In the genomic region with DNA sequence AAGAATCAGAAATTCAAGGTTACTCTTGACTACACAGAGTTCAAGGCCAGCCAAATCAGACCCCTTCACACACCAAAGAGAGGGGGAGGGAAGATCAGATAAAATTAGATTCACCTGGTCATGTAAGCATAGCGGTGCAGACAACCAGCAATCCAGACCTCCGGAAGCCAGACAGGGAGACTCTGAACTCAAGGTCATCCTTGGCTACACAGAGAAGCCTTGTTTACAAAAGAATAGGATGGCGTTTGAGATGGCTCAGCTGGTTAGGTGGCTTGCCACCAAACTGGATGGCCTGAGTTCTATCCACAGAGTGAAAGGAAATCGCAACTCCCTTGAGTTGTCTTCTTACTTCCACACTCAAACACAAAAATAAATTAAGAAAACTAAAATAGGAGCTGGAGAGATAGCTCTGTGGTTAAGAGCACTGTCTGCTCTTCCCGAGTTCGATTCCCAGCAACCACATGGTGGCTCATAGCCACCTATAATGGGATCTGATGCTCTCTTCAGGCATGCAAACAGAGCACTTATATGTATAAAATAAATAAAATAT, we compare ENCODE assay signal across 13 mouse cellular contexts. TPM values are rescaled to one million over a fixed set of nuclear protein-coding genes. Genes with fewer than 3 reads are reported as not detected.
A peak's percentile ranks its signal among the peaks of the same experiment; 100 is the strongest.
DNase-seq lines count a peak whose midpoint lies in the region; ATAC-seq and TF ChIP-seq lines count a peak whose summit lies in the region.
"Had no signal": no experiment of that assay in that cellular context is flagged by ENCODE, and none has a peak within 500 bp of the region (broad histone marks: within the 10 kb centered on the region; RNA-seq: fewer than 3 reads in every experiment).

No protein-coding gene starts in this region.

- H3K9me3 ChIP-seq in heart, embryonic 12.5 days (replicated peaks), result no peaks in the 10 kb centered on the region
- no peaks in the 10 kb centered on the region for H3K9me3 ChIP-seq in megakaryocyte, embryonic 14.5 days
- H3K9me3 ChIP-seq in intestine, postnatal 0 days (ENCODE audit: control insufficient read depth), result no peaks in the 10 kb centered on the region
- no peaks in the 10 kb centered on the region for H3K9me3 ChIP-seq in stomach, embryonic 16.5 days (replicated peaks; ENCODE audit: control insufficient read depth, low read length)

- no peak overlapping the region for H3K4me2 ChIP-seq in heart, embryonic 12.5 days
- H3K4me2 ChIP-seq in intestine, postnatal 0 days (replicated peaks; ENCODE audit: low read depth), result peak overlapping the region; percentile 82; the same call in 1 of the 2 replicates
- peak overlapping the region; percentile 78; the same call in 1 of the 2 replicates for H3K4me2 ChIP-seq in stomach, embryonic 16.5 days (ENCODE audit: low read depth, low read length)

- ATAC-seq in heart, embryonic 12.5 days (ENCODE audit: insufficient number of reproducible peaks, low FRiP score), result no peak; the same call in 1 of the 2 replicates
- no peak for ATAC-seq in megakaryocyte, adult 5-6 weeks (ENCODE audit: poor library complexity, severe bottlenecking)
- ATAC-seq in intestine, postnatal 0 days, result no peak
- ATAC-seq in stomach, embryonic 16.5 days (ENCODE audit: insufficient read depth, low FRiP score), result no peak
- no peak for ATAC-seq in CD4-positive, CD25-positive, alpha-beta regulatory T cell, adult 4 months

- H3K27me3 ChIP-seq in heart, embryonic 12.5 days (replicated peaks), result no peaks in the 10 kb centered on the region
- H3K27me3 ChIP-seq in megakaryocyte, embryonic 14.5 days (replicated peaks), result no peaks in the 10 kb centered on the region
- no peaks in the 10 kb centered on the region for H3K27me3 ChIP-seq in intestine, postnatal 0 days (replicated peaks; ENCODE audit: control insufficient read depth, insufficient read depth, low read length)
- no peaks in the 10 kb centered on the region for H3K27me3 ChIP-seq in stomach, embryonic 16.5 days (ENCODE audit: control insufficient read depth, insufficient read depth, low read length)

- H3K4me3 ChIP-seq in heart, embryonic 12.5 days, result no peak overlapping the region
- peak overlapping the region; percentile 35 for H3K4me3 ChIP-seq in megakaryocyte, embryonic 14.5 days (replicated peaks)
- H3K4me3 ChIP-seq in intestine, postnatal 0 days (ENCODE audit: low read depth, low read length), result no peak overlapping the region
- no peak overlapping the region for H3K4me3 ChIP-seq in stomach, embryonic 16.5 days (replicated peaks; ENCODE audit: low read length)

- no peak overlapping the region for H3K27ac ChIP-seq in heart, embryonic 12.5 days (ENCODE audit: poor library complexity, severe bottlenecking)
- no peak overlapping the region for H3K27ac ChIP-seq in intestine, postnatal 0 days (ENCODE audit: low read depth, low read length)
- H3K27ac ChIP-seq in stomach, embryonic 16.5 days (ENCODE audit: low read length), result no peak overlapping the region

- peak; percentile 87 for DNase-seq in heart, adult 11 months
- no peak for DNase-seq in frontal cortex, postnatal 14 days (ENCODE audit: low spot score in 2 of 2)
- DNase-seq: right cerebral cortex, postnatal 14 days had no signal

- TF ChIP-seq CTCF in intestine, postnatal 0 days (IDR thresholded peaks at IDR 0.05; ENCODE audit: low read depth), result no peak

- WGBS in heart, embryonic 12.5 days, result 70% methylated on average over 6 of the region's 6 CpGs
- 52% methylated on average over 6 of the region's 6 CpGs for WGBS in intestine, postnatal 0 days
- WGBS in stomach, embryonic 16.5 days, result 43% methylated on average over 6 of the region's 6 CpGs

- peaks cover 8% of the 10 kb centered on the region; the same call in 1 of the 2 replicates for H3K4me1 ChIP-seq in heart, embryonic 12.5 days (replicated peaks)
- peaks cover 34% of the 10 kb centered on the region for H3K4me1 ChIP-seq in megakaryocyte, embryonic 14.5 days
- no peaks in the 10 kb centered on the region for H3K4me1 ChIP-seq in intestine, postnatal 0 days (replicated peaks; ENCODE audit: control insufficient read depth, insufficient read depth, low read length)
- H3K4me1 ChIP-seq in stomach, embryonic 16.5 days (ENCODE audit: control insufficient read depth, insufficient read depth, low read length), result peaks cover 6% of the 10 kb centered on the region

- H3K9ac ChIP-seq in heart, embryonic 12.5 days, result no peak overlapping the region
- H3K9ac ChIP-seq in intestine, postnatal 0 days (ENCODE audit: low read depth, low read length), result no peak overlapping the region
- no peak overlapping the region; the same call in 1 of the 2 replicates for H3K9ac ChIP-seq in stomach, embryonic 16.5 days (ENCODE audit: low read length)

- H3K36me3 ChIP-seq in heart, embryonic 12.5 days, result peaks cover 21% of the 10 kb centered on the region
- peaks cover 23% of the 10 kb centered on the region for H3K36me3 ChIP-seq in megakaryocyte, embryonic 14.5 days (replicated peaks; ENCODE audit: low read length)
- H3K36me3 ChIP-seq in intestine, postnatal 0 days (ENCODE audit: control insufficient read depth, insufficient read depth), result peaks cover 14% of the 10 kb centered on the region; the same call in 1 of the 2 replicates
- no peaks in the 10 kb centered on the region for H3K36me3 ChIP-seq in stomach, embryonic 16.5 days (ENCODE audit: control insufficient read depth, insufficient read depth, low read length)

RNA-seq across cellular contexts. Expression of gene Mrpl4, which starts 0.8 kb away (rescaled TPM):
- 123 and 126 TPM in 2 replicates for polyA plus RNA-seq in heart, embryonic 12.5 days (2016; fragmentation: Nextera tagmentation; extraction: Ambion mirVana)
- polyA plus RNA-seq in megakaryocyte, embryonic 14.5 days (2012; ENCODE audit: insufficient read depth, low replicate concordance), result 62.4 and 63.4 TPM in 2 replicates
- total RNA-seq in megakaryocyte, adult 5-6 weeks (2015), result 47.3 and 63.6 TPM in 2 replicates
- total RNA-seq in megakaryocyte, adult 5-6 weeks (2017), result 44.5 and 50.3 TPM in 2 replicates
- polyA plus RNA-seq in intestine, postnatal 0 days (2015; fragmentation: Nextera tagmentation; extraction: Ambion mirVana), result 107 and 113 TPM in 2 replicates
- 131 and 141 TPM in 2 replicates for polyA plus RNA-seq in stomach, embryonic 16.5 days (2015; fragmentation: Nextera tagmentation; extraction: Ambion mirVana)
- 100 to 1,000 TPM in 1 of 2 experiments, 10 to 100 TPM in 1; 94.9 to 122 TPM for polyA plus RNA-seq in CD4-positive, CD25-positive, alpha-beta regulatory T cell, adult 4 months (2017; shearing (Covaris generic))

RNA-seq across cellular contexts. Expression of gene Icam1, which starts 14.1 kb away (rescaled TPM):
- polyA plus RNA-seq in heart, embryonic 12.5 days (2016; fragmentation: Nextera tagmentation; extraction: Ambion mirVana), result 8.9 and 9.3 TPM in 2 replicates
- 8.8 and 10.8 TPM in 2 replicates for polyA plus RNA-seq in megakaryocyte, embryonic 14.5 days (2012; ENCODE audit: insufficient read depth, low replicate concordance)
- 9.6 and 15.3 TPM in 2 replicates for total RNA-seq in megakaryocyte, adult 5-6 weeks (2015)
- 19.5 and 20.5 TPM in 2 replicates for total RNA-seq in megakaryocyte, adult 5-6 weeks (2017)
- 10.2 and 11.8 TPM in 2 replicates for polyA plus RNA-seq in intestine, postnatal 0 days (2015; fragmentation: Nextera tagmentation; extraction: Ambion mirVana)
- 15.0 and 16.3 TPM in 2 replicates for polyA plus RNA-seq in stomach, embryonic 16.5 days (2015; fragmentation: Nextera tagmentation; extraction: Ambion mirVana)
- polyA plus RNA-seq in CD4-positive, CD25-positive, alpha-beta regulatory T cell, adult 4 months (2017; shearing (Covaris generic)), result 100 to 1,000 TPM in 1 of 2 experiments, 10 to 100 TPM in 1; 66.8 to 106 TPM

RNA-seq across cellular contexts. Expression of gene S1pr2, which starts 25.1 kb away (rescaled TPM):
- 22.5 and 25.9 TPM in 2 replicates for polyA plus RNA-seq in heart, embryonic 12.5 days (2016; fragmentation: Nextera tagmentation; extraction: Ambion mirVana)
- 4.0 and 8.4 TPM in 2 replicates for polyA plus RNA-seq in megakaryocyte, embryonic 14.5 days (2012; ENCODE audit: insufficient read depth, low replicate concordance)
- 7.5 and 8.9 TPM in 2 replicates for total RNA-seq in megakaryocyte, adult 5-6 weeks (2015)
- total RNA-seq in megakaryocyte, adult 5-6 weeks (2017), result 2.8 and 3.0 TPM in 2 replicates
- 9.5 and 11.4 TPM in 2 replicates for polyA plus RNA-seq in intestine, postnatal 0 days (2015; fragmentation: Nextera tagmentation; extraction: Ambion mirVana)
- 38.2 and 39.9 TPM in 2 replicates for polyA plus RNA-seq in stomach, embryonic 16.5 days (2015; fragmentation: Nextera tagmentation; extraction: Ambion mirVana)
- 1 to 10 TPM; 3.2 to 5.6 TPM for polyA plus RNA-seq in CD4-positive, CD25-positive, alpha-beta regulatory T cell, adult 4 months (2017; shearing (Covaris generic))

RNA-seq across cellular contexts. Expression of gene Icam4, which starts 27.4 kb away (rescaled TPM):
- 5.6 and 8.1 TPM in 2 replicates for polyA plus RNA-seq in heart, embryonic 12.5 days (2016; fragmentation: Nextera tagmentation; extraction: Ambion mirVana)
- 5.3 and 7.9 TPM in 2 replicates for polyA plus RNA-seq in megakaryocyte, embryonic 14.5 days (2012; ENCODE audit: insufficient read depth, low replicate concordance)
- total RNA-seq in megakaryocyte, adult 5-6 weeks (2015), result 0.91 and 1.1 TPM in 2 replicates
- total RNA-seq in megakaryocyte, adult 5-6 weeks (2017), result 0.44 and 2.4 TPM in 2 replicates
- polyA plus RNA-seq in intestine, postnatal 0 days (2015; fragmentation: Nextera tagmentation; extraction: Ambion mirVana), result 0.12 and 0.20 TPM in 2 replicates
- 5.9 and 8.6 TPM in 2 replicates for polyA plus RNA-seq in stomach, embryonic 16.5 days (2015; fragmentation: Nextera tagmentation; extraction: Ambion mirVana)
- 1 to 10 TPM; 2.7 to 3.5 TPM for polyA plus RNA-seq in CD4-positive, CD25-positive, alpha-beta regulatory T cell, adult 4 months (2017; shearing (Covaris generic))

RNA-seq across cellular contexts. Expression of gene Icam5, which starts 30.1 kb away (rescaled TPM):
- not detected in 2 replicates for polyA plus RNA-seq in heart, embryonic 12.5 days (2016; fragmentation: Nextera tagmentation; extraction: Ambion mirVana)
- 3.0 and 9.9 TPM in 2 replicates for polyA plus RNA-seq in megakaryocyte, embryonic 14.5 days (2012; ENCODE audit: insufficient read depth, low replicate concordance)
- not detected in 2 replicates for total RNA-seq in megakaryocyte, adult 5-6 weeks (2015)
- total RNA-seq in megakaryocyte, adult 5-6 weeks (2017), result not detected in 2 replicates
- 0.08 and 0.12 TPM in 2 replicates for polyA plus RNA-seq in intestine, postnatal 0 days (2015; fragmentation: Nextera tagmentation; extraction: Ambion mirVana)
- 0.14 and 0.15 TPM in 2 replicates for polyA plus RNA-seq in stomach, embryonic 16.5 days (2015; fragmentation: Nextera tagmentation; extraction: Ambion mirVana)
- polyA plus RNA-seq in CD4-positive, CD25-positive, alpha-beta regulatory T cell, adult 4 months (2017; shearing (Covaris generic)), result under 1 TPM in 1 of 2 experiments, not detected in 1; 0.20 TPM
- total RNA-seq: gastrocnemius, adult 18-20 months; hematopoietic stem cell, adult 5-6 weeks had no signal
- polyA plus RNA-seq: embryonic facial prominence, embryonic 11.5 days; neural tube, embryonic 11.5 days had no signal
